Mouse (Mus musculus): Measurements from ENCODE around the gene Dhrs1.
A peak's percentile ranks its signal among the peaks of the same experiment; 100 is the strongest.

- TF ChIP-seq CTCF (conservative IDR thresholded peaks at IDR 0.05; ENCODE audit: insufficient read depth, insufficient read length, low read depth, low read length): peak; percentile 100
- TF ChIP-seq POLR2A (IDR thresholded peaks at IDR 0.05; ENCODE audit: low read depth, low read length): no peak
Measured at GRCm38 (mm10) chr14:55781310-55781709, 35.8 kb upstream of the Dhrs1 start.

Data from kidney, adult 2 months (tissue).